Mouse (Mus musculus): Measurements from ENCODE around the gene 4930447C04Rik.

Gene 4930447C04Rik

GRCm38 (mm10) chr12:72834773-72835517, 105.6 kb downstream of the 4930447C04Rik start:
- DNase-seq, result peak in 1 of 2 experiments; percentile 29

GRCm38 (mm10) chr12:72831711-72832432, 108.7 kb downstream of the 4930447C04Rik start:
- peak in 1 of 2 experiments; percentile 47 for DNase-seq
